Mouse (Mus musculus) erythroblast, embryonic 14.5 days (primary cell): ENCODE measurements around the gene Apba2.

Experiments used
- GATA1 ChIP-seq: IDR thresholded peaks from 2 replicates; pipeline ENCODE4 v1.6.1; 2012; ENCODE audit warnings: low read length, inconsistent platforms, mixed read lengths
- TAL1 ChIP-seq: IDR thresholded peaks from 3 replicates; pipeline ENCODE4 v1.6.1; 2012; ENCODE audit warnings: low read length, inconsistent platforms, mixed read lengths

GRCm38 (mm10) chr7:64697791-64698337 is 196.4 kb downstream of the Apba2 start:
- no peak for TF ChIP-seq TAL1
- TF ChIP-seq GATA1: no peak
